Mouse (Mus musculus) mouse embryonic stem cell (cell line): ENCODE data around the gene Abcc3.

Experiments
- in situ Hi-C, 2 experiments: fragments of 300-500 bp; cut with MboI; formaldehyde crosslinking; loops; 1 replicate in 1 of 2; 3 replicates in 1 of 2; pipeline ENCODE4 v1.14.3; 2019 to 2020; ENCODE audit warnings: low sequenced_read_pairs in 2 of 2, low pct_unique_long_range_greater_than_20kb in 1 of 2, mixed read lengths in 1 of 2; ENCODE audit not compliant: unreplicated experiment in 1 of 2

Gene Abcc3

DNA sequence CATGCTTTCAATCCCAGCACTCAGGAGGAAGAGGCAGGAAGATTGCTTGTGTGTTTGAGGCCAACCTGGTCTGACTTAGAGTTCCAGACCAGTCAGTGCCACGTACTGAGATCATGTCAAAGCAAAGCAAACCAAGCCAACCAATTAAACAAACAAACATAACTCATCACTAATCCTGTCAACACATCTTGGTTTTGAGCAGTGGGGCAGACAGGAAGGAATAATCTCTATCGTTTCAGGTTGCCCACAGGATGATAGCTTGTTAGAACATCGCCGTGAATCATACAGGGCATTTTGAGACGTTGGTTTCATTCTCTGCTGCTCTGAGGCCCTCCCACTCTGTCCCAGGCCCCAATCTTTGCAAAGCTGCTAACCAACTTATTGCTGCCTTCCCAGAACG lies 22.8 kb downstream of the Abcc3 start:
- in situ Hi-C loops, result no loop called here

DNA sequence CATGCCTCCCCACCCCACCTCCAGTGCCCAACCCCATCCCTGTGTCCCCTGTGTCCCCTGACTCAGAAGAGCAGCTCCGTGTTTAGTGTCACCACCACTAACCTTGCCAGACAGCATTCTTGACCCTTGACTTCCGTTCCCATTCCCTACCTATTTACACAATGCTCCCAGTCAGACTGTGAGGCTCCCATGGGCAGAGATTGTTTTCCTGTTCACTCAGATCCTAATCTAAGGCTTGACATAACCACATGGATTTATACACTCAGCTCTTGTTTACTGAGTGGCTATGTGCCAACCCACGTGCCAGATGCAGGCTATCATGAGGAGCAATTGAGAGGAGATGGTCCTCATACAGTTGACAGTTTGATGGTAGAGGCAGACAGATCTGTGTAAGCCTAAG lies 27.5 kb downstream of the Abcc3 start:
- in situ Hi-C loops, result no loop called here

DNA sequence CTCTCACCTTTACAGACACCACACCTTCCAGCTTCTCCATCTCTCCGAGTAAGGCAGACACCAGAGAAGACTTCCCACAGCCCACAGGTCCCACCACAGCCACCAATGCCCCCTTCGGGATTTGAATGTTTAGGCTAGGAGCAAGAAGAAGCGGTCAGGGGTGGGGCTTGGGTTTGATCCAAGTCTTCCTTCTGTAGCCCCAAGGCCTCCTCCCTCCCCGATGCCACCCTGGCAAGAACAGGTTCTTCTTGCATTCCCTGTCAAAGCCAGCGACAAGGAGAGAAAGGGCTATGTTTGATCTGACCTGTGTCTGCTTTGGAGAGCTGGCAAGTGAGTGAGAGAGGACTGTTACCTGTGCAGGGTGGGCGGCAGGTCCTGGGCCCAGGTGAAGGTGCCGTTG lies 29.1 kb downstream of the Abcc3 start:
- in situ Hi-C loops, result no loop called here

DNA sequence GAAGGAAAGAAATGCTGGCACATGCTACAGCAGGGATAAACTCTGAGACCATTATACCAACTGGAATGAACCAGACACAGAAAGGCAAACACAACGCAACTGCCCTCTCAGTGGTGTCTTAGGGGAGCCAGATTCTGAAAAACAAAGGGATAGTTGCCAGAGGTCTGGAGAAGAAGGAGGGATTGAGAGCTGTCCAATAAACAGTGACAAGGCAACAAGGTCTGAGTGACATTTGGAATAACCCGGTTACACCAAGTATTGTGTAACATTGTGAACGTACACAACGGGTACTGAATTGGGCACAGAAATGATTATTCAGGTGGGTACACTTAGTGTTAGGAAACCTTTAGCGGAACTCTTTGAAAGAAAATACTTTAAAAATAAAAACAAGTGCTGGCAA lies 30.7 kb downstream of the Abcc3 start:
- in situ Hi-C loops, result no loop called here

DNA sequence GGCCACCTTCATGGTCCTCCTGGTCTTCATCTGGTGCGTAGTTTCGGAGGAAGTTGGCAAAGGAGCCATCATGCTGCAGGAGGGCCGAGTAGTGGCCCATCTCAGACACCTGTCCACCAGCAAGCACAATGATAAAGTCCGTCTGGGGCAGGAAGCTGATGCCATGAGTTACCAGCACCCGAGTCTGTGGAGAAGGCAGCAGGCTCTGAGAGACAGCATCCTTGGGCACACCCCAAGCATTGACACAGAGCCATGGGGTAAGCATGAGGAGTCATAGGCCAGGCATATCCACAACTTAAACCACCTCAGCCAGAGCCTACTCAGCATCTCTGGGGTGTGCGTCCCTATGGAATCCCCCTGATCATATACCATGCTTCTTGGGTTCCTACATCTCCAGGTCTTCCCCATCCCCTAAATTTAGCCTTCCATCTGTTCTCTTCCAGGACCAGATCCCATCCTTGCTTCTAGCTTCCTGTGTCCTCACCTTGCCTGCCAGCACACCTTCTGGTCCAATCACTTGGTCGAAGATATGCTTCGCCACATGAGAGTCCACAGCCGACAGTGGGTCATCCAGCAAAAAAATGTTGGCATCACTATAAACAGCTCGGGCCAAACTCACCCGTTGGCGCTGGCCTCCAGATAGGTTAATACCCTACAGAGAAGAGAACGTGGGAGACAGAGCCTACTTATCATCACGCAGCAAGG lies 31.5 kb downstream of the Abcc3 start:
- in situ Hi-C loops, result no loop called here

DNA sequence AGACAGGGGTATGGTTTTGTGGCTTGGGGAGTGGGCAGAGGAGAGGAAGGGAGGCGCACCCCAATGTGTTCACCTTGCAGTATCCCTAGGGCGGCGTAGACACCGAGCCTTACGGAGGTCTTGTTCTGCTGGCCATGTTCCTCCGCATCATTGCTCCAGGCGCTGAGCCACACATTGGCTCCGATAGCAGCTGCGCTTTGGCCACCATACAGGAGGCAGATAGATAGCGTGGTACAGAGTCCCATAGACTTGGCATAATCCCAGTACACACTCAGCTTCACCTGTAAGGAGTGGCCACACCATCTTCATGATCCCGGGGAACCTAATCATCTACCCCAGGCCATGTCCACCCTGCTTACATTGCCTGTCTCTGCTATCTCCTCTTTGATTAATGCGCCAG lies 33.6 kb downstream of the Abcc3 start:
- in situ Hi-C loops, result loop anchor here in 1 of 2 experiments (5.0 kb wide), 1 partner anchor 123 kb away; no protein-coding TSS in a partner anchor

DNA sequence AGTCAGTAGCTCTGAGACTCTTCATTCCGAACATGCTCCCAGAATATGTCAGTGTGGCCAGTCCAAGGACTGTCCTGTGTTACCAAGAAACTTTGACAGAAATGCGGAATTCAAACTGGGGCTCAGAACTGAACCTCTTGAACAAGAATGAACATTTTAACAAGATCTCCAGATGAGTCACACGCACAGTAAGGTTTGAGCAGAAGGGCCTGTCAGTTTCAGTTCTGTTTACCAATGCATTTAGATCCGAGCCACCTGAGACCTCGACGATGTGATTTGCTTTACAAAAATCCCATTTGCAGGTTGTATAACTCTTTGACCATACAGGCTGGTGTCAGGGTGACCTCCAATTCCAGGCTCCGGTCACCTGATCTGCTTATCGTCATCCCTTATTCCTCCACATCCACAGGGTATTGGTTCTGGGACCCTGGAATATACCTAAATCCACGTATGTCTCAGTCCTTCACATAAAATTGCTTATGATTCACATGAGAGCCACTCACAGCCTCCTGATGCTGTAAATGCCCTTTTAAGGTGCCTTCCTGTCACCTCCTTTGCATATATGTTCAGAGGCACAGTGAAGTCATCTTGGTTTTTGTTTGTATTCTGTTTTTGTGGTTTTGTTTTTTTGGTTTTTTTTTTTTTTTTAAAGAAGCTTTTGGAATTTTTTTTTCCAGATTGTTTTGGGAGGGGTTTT lies 37.1 kb downstream of the Abcc3 start:
- in situ Hi-C loops, result loop anchor here in 1 of 2 experiments (5.0 kb wide), 1 partner anchor 127 kb away; no protein-coding TSS in a partner anchor

DNA sequence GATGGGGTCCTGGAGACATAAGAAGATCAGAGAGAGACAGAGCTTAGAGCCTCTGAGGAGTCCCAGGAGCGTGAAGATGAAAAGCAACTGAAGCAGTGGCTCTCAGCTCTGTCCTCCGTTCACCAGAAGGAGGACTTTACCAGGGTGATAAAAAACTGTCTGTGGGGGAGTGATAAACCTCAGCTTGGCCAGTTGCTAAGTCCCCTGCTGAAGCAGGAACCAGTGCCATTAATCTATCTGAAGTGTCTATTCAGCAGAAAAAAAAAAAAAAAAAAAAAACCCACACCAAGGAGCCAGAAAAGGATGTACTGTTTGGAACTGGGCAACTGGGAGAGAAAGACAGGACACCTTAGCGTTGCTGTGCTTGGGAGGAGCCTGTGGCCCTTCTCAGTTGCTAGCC lies 41.7 kb downstream of the Abcc3 start:
- in situ Hi-C loops, result no loop called here

DNA sequence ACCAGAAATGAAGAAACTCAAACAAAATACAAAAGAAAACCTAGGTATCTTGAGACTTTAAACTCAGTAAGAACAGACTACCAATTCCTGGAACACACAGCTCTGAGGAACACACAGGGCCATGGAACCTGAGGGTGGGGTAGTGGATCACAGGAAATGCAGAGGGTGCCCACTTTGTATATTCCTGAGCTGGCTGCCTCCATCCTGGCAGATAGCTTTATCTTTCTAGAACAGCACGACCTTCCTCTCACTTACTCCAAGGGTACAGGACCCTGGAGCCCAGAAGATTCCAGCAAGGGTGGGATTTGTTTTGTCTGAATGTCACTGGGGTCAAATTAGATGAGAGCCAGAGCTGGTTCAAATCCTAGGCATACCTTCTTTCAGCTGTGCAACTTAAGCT lies 42.5 kb downstream of the Abcc3 start:
- in situ Hi-C loops, result no loop called here

DNA sequence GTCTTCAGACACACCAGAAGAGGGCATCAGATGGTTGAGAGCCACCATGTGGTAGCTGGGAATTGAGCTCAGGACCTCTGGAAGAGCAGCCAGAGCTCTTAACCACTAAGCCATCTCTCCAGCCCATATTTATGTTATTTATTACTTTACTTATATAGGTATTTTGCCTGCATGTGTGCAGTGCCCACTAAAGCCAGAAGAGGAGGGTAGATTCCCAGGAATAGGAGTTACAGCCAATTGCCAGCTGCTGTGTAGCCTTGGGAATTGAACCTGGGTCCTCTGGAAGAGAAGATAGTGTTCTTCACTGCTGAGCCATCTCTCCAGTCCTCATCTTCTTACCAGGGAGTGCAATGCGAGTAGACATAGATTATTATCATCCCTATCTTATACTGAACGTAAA lies 43.0 kb downstream of the Abcc3 start:
- in situ Hi-C loops, result loop anchor here in 1 of 2 experiments (5.0 kb wide), 1 partner anchor 52 kb away; no protein-coding TSS in a partner anchor

DNA sequence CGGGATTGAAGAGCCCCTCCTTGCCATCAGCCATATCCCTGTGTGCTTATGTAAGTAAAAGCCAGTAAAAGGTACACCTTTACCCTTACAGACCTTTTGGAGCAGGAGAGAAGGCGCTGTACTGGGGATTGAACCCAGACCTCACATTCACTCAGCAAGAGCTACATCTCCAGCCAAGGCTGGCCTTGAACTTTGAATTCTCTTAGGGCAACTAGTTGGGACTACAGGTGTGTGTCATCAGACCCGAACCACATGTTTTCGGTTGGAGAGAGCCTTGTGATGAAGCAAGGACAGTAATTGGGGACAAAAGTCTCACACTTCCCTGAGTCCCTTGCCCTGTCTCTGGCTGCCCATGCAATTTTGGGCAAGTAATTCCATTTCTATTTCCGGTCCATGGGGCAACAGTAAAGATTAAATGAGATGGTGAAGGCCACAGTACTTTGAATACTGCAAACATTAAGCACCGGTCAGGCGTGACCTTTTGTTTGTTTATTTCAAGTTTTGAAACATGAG lies 45.7 kb downstream of the Abcc3 start:
- in situ Hi-C loops, result loop anchor here in 1 of 2 experiments (5.0 kb wide), 1 partner anchor 55 kb away; no protein-coding TSS in a partner anchor

DNA sequence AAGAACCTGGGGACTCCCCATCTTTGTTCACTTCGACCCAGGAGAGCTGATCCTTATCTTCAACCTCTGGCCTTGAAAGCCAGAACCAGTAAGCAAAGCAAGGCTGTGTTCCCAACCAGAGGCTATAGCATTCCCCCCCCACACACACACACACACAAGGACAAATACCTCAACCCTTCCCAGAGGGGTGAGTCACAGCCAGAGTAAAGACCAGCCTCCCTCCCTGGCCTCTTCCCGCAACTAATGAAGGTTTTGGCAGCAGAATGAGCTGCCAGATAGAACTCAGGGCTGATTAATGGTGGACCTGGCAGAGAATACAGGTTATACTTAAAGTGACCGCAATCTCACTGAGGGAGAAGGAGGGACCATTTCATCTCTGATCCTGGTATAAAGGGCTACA lies 46.2 kb downstream of the Abcc3 start:
- in situ Hi-C loops, result loop anchor here in 1 of 2 experiments (5.0 kb wide), 1 partner anchor 56 kb away; no protein-coding TSS in a partner anchor

DNA sequence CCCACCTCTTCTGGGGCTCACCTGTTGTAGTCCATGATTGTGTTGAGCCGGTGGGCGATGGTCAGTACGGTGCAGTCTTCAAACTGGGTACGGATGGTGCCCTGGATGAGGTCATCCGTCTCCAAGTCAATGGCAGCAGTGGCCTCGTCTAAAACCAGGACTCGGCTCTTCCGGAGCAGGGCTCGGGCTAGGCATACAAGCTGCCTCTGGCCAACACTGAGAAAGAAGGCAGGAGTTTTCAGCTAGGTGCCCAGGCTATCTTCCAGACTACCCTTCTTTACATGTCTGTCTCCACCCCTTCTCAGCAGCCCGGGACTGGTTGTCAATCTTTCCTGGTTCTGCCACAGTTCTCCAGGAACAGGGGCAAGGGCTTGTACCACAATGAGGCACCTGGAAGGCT lies 46.9 kb downstream of the Abcc3 start:
- in situ Hi-C loops, result loop anchor here in 1 of 2 experiments (5.0 kb wide), 1 partner anchor 56 kb away; no protein-coding TSS in a partner anchor

DNA sequence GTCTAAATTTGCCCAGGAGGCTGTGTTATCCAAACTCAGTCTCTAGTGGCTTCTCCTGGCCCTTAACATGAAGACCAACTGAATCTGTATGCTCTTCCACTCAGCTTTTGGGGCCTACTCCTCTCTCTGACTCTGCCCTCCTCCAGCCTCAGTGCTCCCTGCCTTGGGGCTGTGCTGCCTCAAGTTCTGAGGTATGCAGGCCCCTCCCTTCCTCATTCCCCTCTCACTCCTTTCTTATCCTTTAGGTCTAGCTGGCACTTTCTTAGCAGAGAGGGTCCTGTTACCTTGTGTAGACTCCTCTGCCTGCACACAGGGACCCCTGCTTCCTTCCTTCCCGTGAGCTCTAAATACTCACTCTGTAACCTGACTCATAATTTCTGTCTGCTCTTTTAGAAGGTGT lies 48.3 kb downstream of the Abcc3 start:
- in situ Hi-C loops, result no loop called here

DNA sequence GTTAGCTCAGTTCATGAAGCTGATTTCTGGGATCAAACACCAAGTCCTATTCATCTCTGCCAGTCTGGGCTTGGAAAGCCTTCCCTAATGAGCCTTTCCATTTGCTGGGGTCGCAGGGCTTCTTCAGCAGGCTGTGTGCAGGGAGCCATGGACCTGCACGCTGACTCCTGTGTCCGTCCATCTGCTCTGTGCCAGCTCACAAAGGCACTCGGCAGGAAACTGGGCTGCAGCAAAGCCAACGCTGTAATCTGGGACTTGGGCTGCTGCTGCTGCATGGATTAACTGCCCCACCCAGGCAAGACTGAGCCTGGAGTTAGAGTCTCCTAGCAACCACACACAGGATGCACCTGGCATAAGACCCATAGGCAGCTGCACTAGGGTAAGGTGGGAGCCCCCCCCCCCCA lies 48.8 kb downstream of the Abcc3 start:
- in situ Hi-C loops, result no loop called here

DNA sequence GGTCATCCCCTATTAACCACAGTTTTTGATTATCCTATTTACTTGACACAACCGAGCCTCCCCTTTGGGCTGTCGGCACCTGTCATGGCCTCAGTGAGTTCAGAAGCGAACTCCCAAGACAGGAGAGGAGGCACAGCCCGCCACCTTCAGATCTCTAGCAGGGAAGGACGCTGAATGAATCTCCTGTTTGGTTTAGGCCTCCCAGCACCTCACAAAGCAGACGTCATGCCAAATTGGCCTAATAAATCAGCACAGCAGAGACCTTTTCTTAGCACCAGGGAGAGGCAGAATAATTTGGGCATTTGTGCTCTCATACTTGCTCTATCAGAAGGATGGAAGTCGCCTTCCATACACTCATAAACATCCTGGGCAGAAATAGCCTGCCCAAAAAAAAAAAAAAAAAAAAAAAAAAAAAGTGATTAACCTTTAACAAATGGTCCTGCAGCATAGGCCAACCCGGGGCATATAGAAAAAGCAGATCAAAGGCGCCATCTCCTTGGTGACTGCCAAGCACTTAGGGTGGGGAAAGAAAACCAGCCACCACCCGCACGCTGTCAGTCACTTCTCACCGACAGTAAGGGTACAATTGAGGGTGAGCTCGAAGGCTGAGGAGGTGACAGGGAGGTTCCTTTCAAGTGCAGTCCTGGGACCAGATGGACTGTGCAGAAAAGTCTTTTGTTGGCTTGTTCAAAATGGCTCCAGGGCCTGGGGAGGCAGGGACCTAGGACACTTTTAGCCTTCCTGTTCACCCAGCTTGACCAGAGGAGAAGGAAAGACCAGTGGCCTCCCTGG lies 50.5 kb downstream of the Abcc3 start:
- in situ Hi-C loops, result no loop called here

DNA sequence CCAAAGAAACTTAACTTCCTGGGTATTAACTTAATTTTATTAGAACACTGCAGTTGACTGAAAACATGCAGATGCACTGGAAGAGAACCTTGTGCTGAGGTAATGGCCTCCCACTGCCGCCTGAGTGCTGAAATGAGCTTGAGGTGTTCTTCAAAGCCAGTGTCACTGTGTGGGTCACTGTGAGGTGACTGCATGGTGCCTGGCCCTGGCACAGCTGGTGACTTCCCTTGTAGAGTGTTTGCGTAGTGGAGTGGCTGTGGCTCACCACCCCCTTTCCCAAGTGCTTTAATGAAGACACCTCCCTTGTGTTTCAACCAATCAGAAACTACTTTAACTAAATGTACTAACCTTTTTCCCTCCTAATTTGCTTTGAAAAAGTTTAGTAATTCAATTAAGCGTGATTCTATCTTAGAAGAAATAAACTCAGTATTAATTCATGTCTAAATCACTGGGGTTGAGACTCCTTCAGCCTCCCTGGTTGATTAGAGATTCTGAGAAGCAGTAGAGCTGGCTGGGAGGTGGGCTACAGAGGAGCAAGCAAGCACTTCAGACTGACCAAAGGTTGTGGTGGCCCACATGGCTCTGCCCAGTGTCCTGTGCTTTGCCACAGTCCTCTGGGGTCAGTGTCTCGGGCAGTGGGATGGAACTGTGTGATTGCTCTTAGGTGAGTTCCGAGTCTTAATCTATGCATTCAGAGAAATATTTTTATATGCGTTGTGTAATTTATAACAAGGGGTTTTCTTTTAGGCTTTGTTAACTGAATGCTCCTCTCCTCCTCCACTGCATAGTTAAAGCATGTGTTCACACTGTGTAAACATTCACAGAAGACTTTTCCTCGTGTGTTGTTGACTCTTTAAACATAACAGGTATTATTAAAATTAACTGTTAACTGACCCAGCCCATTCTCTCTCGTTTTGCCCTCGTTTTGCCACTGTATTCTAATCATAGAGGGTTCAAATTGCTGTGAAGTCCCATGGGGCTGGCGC lies 51.6 kb downstream of the Abcc3 start:
- in situ Hi-C loops, result no loop called here
